Mouse (Mus musculus): ENCODE results near the gene Topors. TPM values are rescaled to one million over a fixed set of nuclear protein-coding genes. Genes with fewer than 3 reads are reported as not detected.
A peak's percentile ranks its signal among the peaks of the same experiment; 100 is the strongest.

Gene Topors
- polyA plus RNA-seq, 1 experiment from 2014 or later = 41.2 TPM

DNA sequence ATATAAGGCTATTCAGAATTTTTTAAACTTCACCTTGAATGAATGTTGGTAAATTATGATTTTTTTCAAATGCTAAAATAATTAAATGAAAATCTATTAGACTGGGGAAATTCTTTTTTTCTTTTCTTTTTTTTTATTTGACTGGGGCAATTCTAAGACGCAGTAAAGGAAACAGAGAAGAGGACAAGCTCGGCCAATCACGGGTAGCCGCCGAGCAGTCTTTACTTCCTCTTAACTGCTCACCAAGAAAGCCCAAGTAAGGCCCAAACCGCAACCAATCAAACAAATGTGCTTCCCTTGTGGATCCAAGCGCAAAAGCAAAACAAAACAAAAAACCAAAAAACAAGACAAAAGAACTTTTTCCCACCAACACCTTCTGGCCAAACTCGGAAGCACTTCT is 25.6 kb downstream of the Topors start:
- H3K4me1 ChIP-seq = 0 out of 2 replicates have a peak, but pooled peaks cover 1% of the 10 kb centered on the region
- no peak overlapping the region for H3K4me3 ChIP-seq (replicated peaks)
- H3K9ac ChIP-seq = no peak overlapping the region
- H3K9me3 ChIP-seq (replicated peaks) = no peaks in the 10 kb centered on the region
- no peaks in the 10 kb centered on the region for H3K36me3 ChIP-seq
- whole genome bisulfite sequencing = 80% methylated on average over 8 of the region's 8 CpGs
- ATAC-seq (ENCODE audit: insufficient number of reproducible peaks, low FRiP score, low TSS enrichment, low read depth) = no peak
- no peak overlapping the region for H3K27ac ChIP-seq (replicated peaks)
- H3K4me2 ChIP-seq (replicated peaks) = no peak overlapping the region
- H3K27me3 ChIP-seq = no peaks in the 10 kb centered on the region

DNA sequence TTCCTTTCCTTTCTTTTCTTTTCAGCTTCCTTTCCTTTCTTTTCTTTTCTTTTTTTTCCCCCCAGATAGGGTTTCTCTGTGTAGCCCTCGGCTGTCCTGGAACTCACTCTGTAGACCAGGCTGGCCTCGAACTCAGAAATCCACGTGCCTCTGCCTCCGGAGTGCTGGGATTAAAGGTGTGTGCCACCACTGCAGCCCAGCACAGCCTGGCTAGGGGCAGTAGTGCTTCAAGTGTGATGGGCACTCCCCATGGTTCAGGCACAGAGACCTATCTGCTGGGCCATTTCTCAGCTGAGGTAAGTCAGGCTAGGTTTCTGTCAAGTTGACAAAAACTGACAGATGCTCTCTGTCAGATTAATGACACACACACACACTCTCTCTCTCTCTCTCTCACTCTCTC is 26.6 kb downstream of the Topors start:
- H3K27ac ChIP-seq (replicated peaks) = no peak overlapping the region
- 67% methylated on average over 4 of the region's 4 CpGs for WGBS
- H3K4me3 ChIP-seq (replicated peaks) = no peak overlapping the region
- H3K27me3 ChIP-seq = no peaks in the 10 kb centered on the region
- ATAC-seq (ENCODE audit: insufficient number of reproducible peaks, low FRiP score, low TSS enrichment, low read depth) = no peak
- no peaks in the 10 kb centered on the region for H3K9me3 ChIP-seq (replicated peaks)
- H3K36me3 ChIP-seq = no peaks in the 10 kb centered on the region
- H3K9ac ChIP-seq = no peak overlapping the region
- H3K4me1 ChIP-seq = peaks cover 9% of the 10 kb centered on the region; the same call in 1 of the 2 replicates
- H3K4me2 ChIP-seq (replicated peaks) = no peak overlapping the region

DNA sequence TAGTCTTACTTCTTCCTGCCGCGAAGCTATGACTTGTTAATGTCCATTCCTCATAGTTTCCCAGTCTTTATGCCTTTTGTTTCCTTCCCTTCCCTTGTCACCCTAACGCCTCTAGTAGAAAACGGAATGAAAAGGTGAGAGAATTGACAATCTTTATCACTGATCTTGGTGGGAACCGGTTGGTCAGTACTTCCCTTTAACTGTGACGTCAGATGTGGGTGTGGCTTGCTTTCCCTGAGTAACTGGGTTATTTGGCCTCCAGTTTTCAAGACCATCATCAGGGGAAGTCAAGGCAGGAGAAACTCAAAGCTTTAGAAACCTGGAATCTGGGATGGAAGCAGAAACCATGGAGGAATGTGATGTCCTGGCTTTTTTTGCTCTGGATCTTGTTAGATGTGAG is 27.7 kb downstream of the Topors start:
- H3K4me3 ChIP-seq (replicated peaks) = no peak overlapping the region
- peaks cover 9% of the 10 kb centered on the region; the same call in 1 of the 2 replicates for H3K4me1 ChIP-seq
- H3K9me3 ChIP-seq (replicated peaks) = no peaks in the 10 kb centered on the region
- H3K9ac ChIP-seq = no peak overlapping the region
- 54% methylated on average over 6 of the region's 6 CpGs for WGBS
- H3K36me3 ChIP-seq = no peaks in the 10 kb centered on the region
- no peak overlapping the region for H3K4me2 ChIP-seq (replicated peaks)
- H3K27ac ChIP-seq (replicated peaks) = no peak overlapping the region
- H3K27me3 ChIP-seq = no peaks in the 10 kb centered on the region
- ATAC-seq (ENCODE audit: insufficient number of reproducible peaks, low FRiP score, low TSS enrichment, low read depth) = no peak

DNA sequence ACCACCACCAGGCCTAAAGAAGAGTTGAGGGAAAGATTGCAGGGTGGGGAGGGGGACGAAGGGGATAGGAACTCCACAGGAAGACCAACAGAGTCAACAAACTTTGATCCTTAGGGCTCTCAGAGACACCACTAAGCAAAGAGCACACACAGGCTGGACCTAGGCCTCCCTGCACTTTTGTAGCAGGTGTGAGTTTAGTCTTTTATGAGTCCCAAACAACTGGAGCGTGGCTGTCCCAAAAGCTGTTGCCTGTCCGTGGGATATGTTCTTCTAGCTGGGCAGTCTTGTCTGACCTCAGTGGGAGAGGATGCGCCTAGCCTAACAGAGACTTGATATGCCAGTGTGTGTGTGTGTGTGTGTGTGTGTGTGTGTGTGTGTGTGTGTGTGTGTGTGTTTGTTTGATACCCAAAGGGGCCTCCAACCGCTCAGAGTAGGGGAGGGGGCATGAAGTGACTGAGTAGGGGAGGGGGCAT is 29.3 kb downstream of the Topors start:
- no peak overlapping the region for H3K27ac ChIP-seq (replicated peaks)
- no peak overlapping the region for H3K9ac ChIP-seq
- no peaks in the 10 kb centered on the region for H3K36me3 ChIP-seq
- H3K9me3 ChIP-seq (replicated peaks) = no peaks in the 10 kb centered on the region
- H3K4me2 ChIP-seq (replicated peaks) = peak overlapping the region; percentile 85
- no peak for ATAC-seq (ENCODE audit: insufficient number of reproducible peaks, low FRiP score, low TSS enrichment, low read depth)
- WGBS = 56% methylated on average over 5 of the region's 5 CpGs
- peak overlapping the region; percentile 61 for H3K4me3 ChIP-seq (replicated peaks)
- no peaks in the 10 kb centered on the region for H3K27me3 ChIP-seq
- H3K4me1 ChIP-seq = peaks cover 9% of the 10 kb centered on the region; the same call in 1 of the 2 replicates

DNA sequence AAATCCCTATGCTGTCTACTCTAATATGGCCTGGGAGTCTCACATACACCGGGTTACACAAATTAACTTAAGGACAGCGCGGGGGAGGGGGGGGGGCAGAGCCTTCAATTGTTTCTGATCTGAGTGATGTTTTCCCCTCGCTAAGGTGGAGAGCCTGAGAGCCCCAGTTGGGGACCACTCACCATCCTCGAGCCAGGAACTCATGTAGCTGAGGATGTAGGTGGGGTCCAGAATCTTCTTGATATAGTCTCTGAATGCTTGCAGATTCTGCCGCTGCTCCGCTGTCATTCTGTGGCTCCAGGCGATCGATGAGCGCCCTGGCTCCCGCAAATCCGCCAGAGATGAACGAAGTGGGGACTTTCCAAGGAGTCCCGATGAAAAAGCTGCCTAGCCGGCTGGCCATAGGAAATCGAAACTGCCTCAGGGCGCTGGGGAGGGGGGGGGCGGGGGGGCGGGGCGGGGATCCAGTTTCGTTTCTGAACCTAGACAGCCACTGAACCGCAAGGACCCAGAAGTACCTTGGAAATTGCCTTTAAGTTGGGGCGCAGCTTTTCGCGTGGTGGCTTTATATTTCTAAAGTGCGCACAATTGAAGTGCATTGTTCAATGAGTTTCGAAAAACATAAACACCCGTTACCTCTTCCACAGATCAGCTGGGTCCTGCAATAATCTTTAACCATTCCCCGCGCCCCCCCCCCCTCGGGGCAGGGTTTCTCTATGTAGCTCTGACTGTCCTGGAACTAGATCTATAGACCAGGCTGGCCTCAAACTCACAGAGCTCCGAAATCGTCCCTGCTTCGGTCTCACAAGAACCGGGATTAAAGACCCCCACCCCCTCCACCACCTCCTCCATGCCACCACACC is 30.0 kb downstream of the Topors start, which contains the start of gene Ddx58:
Gene Ddx58, minus strand, starts transcription at position 420 of the 863 bp plus-strand sequence.
- 2% methylated on average over 34 of the region's 35 CpGs for WGBS
- 0 out of 2 replicates have a peak, but pooled peaks have one; percentile 54 for ATAC-seq (ENCODE audit: insufficient number of reproducible peaks, low FRiP score, low TSS enrichment, low read depth)

DNA sequence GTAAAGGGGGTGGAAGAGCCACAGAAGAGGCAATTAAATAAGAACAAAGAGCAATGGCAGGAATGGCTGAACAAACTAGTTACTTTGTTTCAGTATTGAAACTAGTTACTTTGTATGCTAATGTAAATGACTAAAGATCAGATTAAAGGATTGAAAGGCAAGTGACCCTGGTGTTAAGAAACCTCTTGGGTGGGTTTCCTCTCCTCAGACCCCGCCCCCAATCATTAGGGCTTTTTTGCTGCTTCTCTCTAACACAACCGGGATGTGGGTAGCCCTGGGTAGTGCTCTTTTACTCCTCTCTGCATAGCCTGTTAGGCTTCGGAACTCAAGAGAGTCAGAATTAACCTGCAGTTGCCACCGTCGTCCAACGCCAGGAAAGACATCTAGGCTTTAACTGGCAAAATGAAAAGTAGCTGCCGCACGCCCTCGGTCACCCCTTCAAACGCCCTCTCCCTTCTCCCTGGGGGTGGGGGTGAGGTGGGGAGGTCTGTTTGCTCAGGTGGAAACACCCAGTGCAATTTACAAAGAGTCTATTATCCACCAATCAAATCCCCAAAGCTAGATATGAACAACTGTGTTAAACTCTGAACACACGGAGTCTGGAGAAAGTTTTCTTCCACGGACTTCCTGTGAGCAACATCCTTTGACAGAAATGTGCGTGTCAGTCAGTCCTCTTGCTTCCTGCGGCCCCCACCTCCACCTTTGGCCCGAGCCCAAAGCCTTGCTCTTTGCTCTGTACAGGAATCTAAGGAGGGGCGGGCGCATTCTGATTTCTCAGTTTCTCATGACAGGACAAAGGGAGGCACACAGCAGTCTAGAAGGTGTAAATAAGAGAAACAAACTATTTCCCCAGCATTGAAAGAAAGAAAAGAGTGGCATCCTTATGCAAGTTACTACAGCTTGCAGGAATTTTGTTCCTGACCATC is 30.9 kb downstream of the Topors start:
- no peak; the same call in 1 of the 2 replicates for ATAC-seq (ENCODE audit: insufficient number of reproducible peaks, low FRiP score, low TSS enrichment, low read depth)
- Histone ChIP-seq H3K4me3 (replicated peaks) (peak overlapping the region; percentile 61), H3K4me1 (peaks cover 9% of the 10 kb centered on the region; the same call in 1 of the 2 replicates), H3K36me3 (no peaks in the 10 kb centered on the region), H3K9me3 (replicated peaks) (no peaks in the 10 kb centered on the region), H3K9ac (peak overlapping the region; percentile 33; the same call in 1 of the 2 replicates), H3K4me2 (replicated peaks) (peak overlapping the region; percentile 85), H3K27ac (replicated peaks) (peak overlapping the region; percentile 77), H3K27me3 (no peaks in the 10 kb centered on the region)
- 2% methylated on average over 17 of the region's 17 CpGs for WGBS

More for the DNA sequence above, 30.0 kb downstream of the Topors start, which contains the start of gene Ddx58:
- no peaks in the 10 kb centered on the region for H3K27me3 ChIP-seq
- peak within 1 kb of the TSS; percentile 85 for H3K4me2 ChIP-seq (replicated peaks)
- H3K9me3 ChIP-seq (replicated peaks) = no peaks in the 10 kb centered on the region
- peak within 1 kb of the TSS; percentile 77 for H3K27ac ChIP-seq (replicated peaks)
- H3K9ac ChIP-seq = peak within 1 kb of the TSS; percentile 33
- peaks cover 9% of the 10 kb centered on the region; the same call in 1 of the 2 replicates for H3K4me1 ChIP-seq
- peak within 1 kb of the TSS; percentile 61 for H3K4me3 ChIP-seq (replicated peaks)
- no peaks in the 10 kb centered on the region for H3K36me3 ChIP-seq

DNA sequence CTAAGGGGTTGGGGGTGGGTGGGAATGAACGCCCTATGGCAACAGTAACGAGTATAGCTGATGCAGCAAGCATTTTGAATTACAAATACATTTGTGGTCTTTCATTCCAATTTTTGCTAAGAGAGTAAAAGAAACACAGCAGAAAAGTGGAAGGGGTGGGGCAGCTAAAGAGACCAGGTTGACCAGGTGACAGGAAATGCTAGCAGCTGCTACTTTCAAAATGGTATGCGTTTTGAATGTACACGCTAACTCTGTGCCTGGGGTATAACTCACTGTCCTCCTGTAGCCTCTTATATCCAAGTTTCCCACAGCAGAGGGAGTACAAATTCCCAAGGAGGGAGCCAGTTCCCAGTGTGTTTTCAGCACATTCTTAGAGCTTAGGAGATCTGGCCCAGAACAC is 32.8 kb downstream of the Topors start:
- H3K9me3 ChIP-seq (replicated peaks) = no peaks in the 10 kb centered on the region
- 80% methylated on average over 4 of the region's 4 CpGs for WGBS
- no peak for ATAC-seq (ENCODE audit: insufficient number of reproducible peaks, low FRiP score, low TSS enrichment, low read depth)
- H3K36me3 ChIP-seq = no peaks in the 10 kb centered on the region
- H3K27ac ChIP-seq (replicated peaks) = no peak overlapping the region
- H3K4me2 ChIP-seq (replicated peaks) = no peak overlapping the region
- H3K4me3 ChIP-seq (replicated peaks) = no peak overlapping the region
- no peak overlapping the region for H3K9ac ChIP-seq
- H3K4me1 ChIP-seq = peaks cover 9% of the 10 kb centered on the region; the same call in 1 of the 2 replicates
- H3K27me3 ChIP-seq = no peaks in the 10 kb centered on the region

DNA sequence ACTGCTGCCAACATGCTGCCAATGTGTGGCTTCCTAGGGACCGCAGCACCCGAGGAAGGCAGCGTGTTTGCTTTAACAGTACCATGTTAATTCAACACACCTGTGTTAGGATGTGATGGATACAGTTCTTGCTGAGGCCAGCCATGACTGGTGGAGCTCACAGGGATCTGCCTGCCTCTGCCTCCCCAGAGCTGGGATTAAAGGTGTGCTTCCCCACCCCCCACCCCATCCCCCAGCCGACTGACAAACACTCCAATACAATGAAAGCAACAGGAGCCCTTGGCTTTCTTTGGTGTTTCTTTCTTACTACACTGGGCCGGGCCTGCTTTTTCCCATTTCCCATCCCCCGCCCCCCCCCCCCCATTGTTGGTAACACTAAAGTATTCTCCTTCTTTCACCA is 35.4 kb downstream of the Topors start:
- no peaks in the 10 kb centered on the region for H3K9me3 ChIP-seq (replicated peaks)
- no peaks in the 10 kb centered on the region for H3K36me3 ChIP-seq
- H3K27ac ChIP-seq (replicated peaks) = no peak overlapping the region
- H3K4me1 ChIP-seq = peaks cover 9% of the 10 kb centered on the region; the same call in 1 of the 2 replicates
- no peak overlapping the region for H3K9ac ChIP-seq
- H3K27me3 ChIP-seq = no peaks in the 10 kb centered on the region
- no peak overlapping the region for H3K4me2 ChIP-seq (replicated peaks)
- H3K4me3 ChIP-seq (replicated peaks) = no peak overlapping the region
- WGBS = 83% methylated on average over 5 of the region's 6 CpGs
- no peak for ATAC-seq (ENCODE audit: insufficient number of reproducible peaks, low FRiP score, low TSS enrichment, low read depth)

DNA sequence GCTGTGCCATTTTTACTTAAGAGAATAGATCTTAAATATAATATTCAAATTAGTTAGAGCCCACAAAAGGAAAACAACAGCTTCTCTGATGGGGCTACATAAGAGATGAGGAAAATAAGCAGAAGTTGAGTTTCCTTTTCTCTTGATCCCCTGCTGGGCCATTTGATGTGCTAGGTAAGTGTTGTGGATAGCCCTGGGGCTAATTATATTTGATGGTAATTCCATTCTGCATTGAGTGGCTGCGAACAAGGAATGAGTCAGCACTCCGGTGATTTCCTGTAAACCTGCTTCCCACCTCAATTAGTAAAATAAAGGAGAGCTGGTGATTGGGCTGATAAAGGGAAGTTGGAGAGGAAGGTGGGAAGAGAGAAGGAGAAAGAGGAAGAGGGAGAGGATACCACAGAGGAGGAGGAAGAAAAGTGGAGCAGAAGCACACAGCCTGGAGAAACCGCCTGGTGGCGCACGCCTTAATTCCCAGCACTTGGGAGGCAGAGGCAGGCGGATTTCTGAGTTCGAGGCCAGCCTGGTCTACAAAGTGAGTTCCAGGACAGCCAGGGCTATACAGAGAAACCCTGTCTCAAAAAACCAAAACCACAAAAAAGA is 36.5 kb downstream of the Topors start:
- Histone ChIP-seq H3K4me3 (replicated peaks) (no peak overlapping the region), H3K4me1 (no peaks in the 10 kb centered on the region), H3K27me3 (no peaks in the 10 kb centered on the region), H3K9me3 (replicated peaks) (no peaks in the 10 kb centered on the region), H3K36me3 (no peaks in the 10 kb centered on the region), H3K9ac (no peak overlapping the region), H3K27ac (replicated peaks) (no peak overlapping the region), H3K4me2 (replicated peaks) (no peak overlapping the region)
- no peak for ATAC-seq (ENCODE audit: insufficient number of reproducible peaks, low FRiP score, low TSS enrichment, low read depth)
- WGBS = 90% methylated on average over 7 of the region's 7 CpGs

DNA sequence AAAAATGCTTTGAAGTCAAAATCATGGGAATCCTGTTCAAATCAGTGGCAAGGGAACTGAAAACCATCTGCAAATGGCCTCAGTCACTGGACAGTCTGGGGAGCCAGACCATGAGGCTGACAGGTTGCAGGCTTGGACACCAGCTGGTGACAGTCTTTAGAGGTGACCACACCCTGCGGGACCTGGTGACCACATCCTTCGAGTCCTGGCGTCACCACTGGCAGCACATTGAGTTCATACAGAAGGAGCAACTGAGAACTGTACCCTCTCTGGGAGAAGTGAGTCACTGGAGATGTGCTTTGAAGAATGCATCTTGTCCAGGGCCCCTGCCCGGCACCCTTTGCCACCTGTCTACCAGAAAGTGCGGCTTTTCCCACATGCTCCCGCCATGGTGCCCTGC is 39.9 kb downstream of the Topors start:
- H3K27ac ChIP-seq (replicated peaks) = no peak overlapping the region
- no peaks in the 10 kb centered on the region for H3K9me3 ChIP-seq (replicated peaks)
- no peaks in the 10 kb centered on the region for H3K4me1 ChIP-seq
- no peak overlapping the region for H3K4me2 ChIP-seq (replicated peaks)
- no peaks in the 10 kb centered on the region for H3K27me3 ChIP-seq
- H3K9ac ChIP-seq = no peak overlapping the region
- no peak overlapping the region for H3K4me3 ChIP-seq (replicated peaks)
- WGBS = 85% methylated on average over 6 of the region's 6 CpGs
- ATAC-seq (ENCODE audit: insufficient number of reproducible peaks, low FRiP score, low TSS enrichment, low read depth) = no peak
- no peaks in the 10 kb centered on the region for H3K36me3 ChIP-seq
